Mouse (Mus musculus) ES-Bruce4 (cell line): Measurements from ENCODE around the gene Gnb5. TPM values are rescaled to one million over a fixed set of nuclear protein-coding genes. Genes with fewer than 3 reads are reported as not detected.

Source experiments
- H3K27ac ChIP-seq: 2 replicates; pipeline ENCODE4 v1.5.1; 2012; ENCODE audit warnings: low read length, inconsistent platforms; ENCODE audit not compliant: insufficient read depth
- H3K27me3 ChIP-seq: 2 replicates; pipeline ENCODE4 v1.6.1; 2012; ENCODE audit warnings: mild to moderate bottlenecking, low read length, inconsistent platforms; ENCODE audit not compliant: control insufficient read depth, poor library complexity, insufficient read depth, severe bottlenecking
- H3K36me3 ChIP-seq: 2 replicates; pipeline ENCODE4 v1.6.1; 2012; ENCODE audit warnings: inconsistent platforms, mild to moderate bottlenecking, low read length, moderate library complexity; ENCODE audit not compliant: control insufficient read depth, poor library complexity, insufficient read depth, severe bottlenecking
- H3K4me1 ChIP-seq: one replicate; pipeline ENCODE4 v1.8.1; 2011; ENCODE audit warnings: low read length; ENCODE audit not compliant: control insufficient read depth, insufficient read depth
- H3K4me3 ChIP-seq: 2 replicates; pipeline ENCODE4 v1.5.1; 2011; ENCODE audit warnings: low read depth, mild to moderate bottlenecking, low read length
- H3K9ac ChIP-seq: 2 replicates; pipeline ENCODE4 v1.6.1; 2012; ENCODE audit warnings: low read depth, mild to moderate bottlenecking, inconsistent platforms; ENCODE audit not compliant: poor library complexity, severe bottlenecking
- H3K9me3 ChIP-seq: replicated peaks from 2 replicates; pipeline ENCODE4 v1.6.1; 2012; ENCODE audit warnings: mild to moderate bottlenecking, low read length, inconsistent platforms; ENCODE audit not compliant: control insufficient read depth, poor library complexity, insufficient read depth, severe bottlenecking
- CTCF ChIP-seq: IDR thresholded peaks from one replicate; pipeline ENCODE4 v1.8.1; 2011; ENCODE audit warnings: low read depth, low read length
- EP300 ChIP-seq: IDR thresholded peaks from 2 replicates; pipeline ENCODE4 v1.6.1; 2011; ENCODE audit warnings: low read depth, low read length; ENCODE audit not compliant: insufficient read depth
- POLR2A ChIP-seq: IDR thresholded peaks from one replicate; pipeline ENCODE4 v1.8.1; 2011; ENCODE audit warnings: low read length; ENCODE audit not compliant: insufficient read depth
- polyA plus RNA-seq: library from polyadenylated mRNA; stranded (reverse); fragments of >200 nt; gene quantifications from 2 replicates; pipeline ENCODE4 v1.2.4, GENCODE M21; 2011; ENCODE audit warnings: low read depth; ENCODE audit not compliant: missing spikeins, insufficient read depth, insufficient read length

Gene Gnb5
- polyA plus RNA-seq, 1 experiment = 3.3 TPM

GRCm38 (mm10) chr9:75319365-75319764 is 13.3 kb downstream of the Gnb5 start:
- Histone ChIP-seq H3K36me3 (no peaks in the 10 kb centered on the region), H3K4me1 (peaks cover 4% of the 10 kb centered on the region), H3K9me3 (no peaks in the 10 kb centered on the region), H3K9ac (no peak overlapping the region), H3K4me3 (no peak overlapping the region), H3K27ac (no peak overlapping the region), H3K27me3 (no peaks in the 10 kb centered on the region)
- TF ChIP-seq POLR2A (no peak), EP300 (no peak), CTCF (no peak)

- peaks cover 4% of the 10 kb centered on the region for H3K4me1 ChIP-seq
- no peak overlapping the region for H3K9ac ChIP-seq
- no peak overlapping the region for H3K27ac ChIP-seq
- no peaks in the 10 kb centered on the region for H3K9me3 ChIP-seq
- TF ChIP-seq POLR2A (no peak), EP300 (no peak), CTCF (no peak)
- no peaks in the 10 kb centered on the region for H3K36me3 ChIP-seq
- H3K4me3 ChIP-seq = no peak overlapping the region
- H3K27me3 ChIP-seq = no peaks in the 10 kb centered on the region
Measured at GRCm38 (mm10) chr9:75322099-75322885, 16.2 kb downstream of the Gnb5 start.

- no peaks in the 10 kb centered on the region for H3K27me3 ChIP-seq
- TF ChIP-seq POLR2A (no peak), CTCF (no peak), EP300 (no peak)
- H3K4me3 ChIP-seq = no peak overlapping the region
- H3K9me3 ChIP-seq = no peaks in the 10 kb centered on the region
- no peaks in the 10 kb centered on the region for H3K4me1 ChIP-seq
- H3K36me3 ChIP-seq = no peaks in the 10 kb centered on the region
- no peak overlapping the region for H3K9ac ChIP-seq
- H3K27ac ChIP-seq = no peak overlapping the region
Measured at GRCm38 (mm10) chr9:75328047-75328446, 22.0 kb downstream of the Gnb5 start.

- Histone ChIP-seq H3K4me3 (no peak overlapping the region), H3K9me3 (no peaks in the 10 kb centered on the region), H3K9ac (no peak overlapping the region), H3K27ac (no peak overlapping the region), H3K36me3 (no peaks in the 10 kb centered on the region), H3K27me3 (no peaks in the 10 kb centered on the region), H3K4me1 (no peaks in the 10 kb centered on the region)
- TF ChIP-seq EP300 = no peak
- no peak for TF ChIP-seq POLR2A
- TF ChIP-seq CTCF = no peak
Measured at GRCm38 (mm10) chr9:75330821-75331220, 24.7 kb downstream of the Gnb5 start.

- Histone ChIP-seq H3K27me3 (no peaks in the 10 kb centered on the region), H3K9ac (no peak overlapping the region), H3K27ac (no peak overlapping the region), H3K36me3 (peaks cover 2% of the 10 kb centered on the region; the same call in 1 of the 2 replicates), H3K9me3 (no peaks in the 10 kb centered on the region), H3K4me3 (no peak overlapping the region), H3K4me1 (no peaks in the 10 kb centered on the region)
- TF ChIP-seq POLR2A (no peak), CTCF (peak; percentile 55)
Measured at GRCm38 (mm10) chr9:75334440-75334839, 28.4 kb downstream of the Gnb5 start.

GRCm38 (mm10) chr9:75338016-75338415 is 31.9 kb downstream of the Gnb5 start:
- Histone ChIP-seq H3K36me3 (peaks cover 2% of the 10 kb centered on the region; the same call in 1 of the 2 replicates), H3K27me3 (no peaks in the 10 kb centered on the region), H3K4me3 (no peak overlapping the region), H3K27ac (no peak overlapping the region), H3K9me3 (no peaks in the 10 kb centered on the region), H3K9ac (no peak overlapping the region), H3K4me1 (no peaks in the 10 kb centered on the region)
- TF ChIP-seq EP300 (no peak), CTCF (no peak), POLR2A (no peak)
